ENCODE assay signal across 17 mouse cellular contexts in genomic region chr10:62851025-62851424, GRCm38 (mm10). TPM values are rescaled to one million over a fixed set of nuclear protein-coding genes. Genes with fewer than 3 reads are reported as not detected.
DNase-seq lines count a peak whose midpoint lies in the region; ATAC-seq and TF ChIP-seq lines count a peak whose summit lies in the region.
"Had no signal": no experiment of that assay in that cellular context is flagged by ENCODE, and none has a peak within 500 bp of the region (broad histone marks: within the 10 kb centered on the region; RNA-seq: fewer than 3 reads in every experiment).

No protein-coding gene starts in this region.

- dilution Hi-C loops in CH12.LX (cut with MboI; ENCODE audit: extremely low pct_ligation_motif_present, extremely low pct_unique_long_range_greater_than_20kb, low sequenced_read_pairs) = no loop called here

- no peak for TF ChIP-seq POLR2A in CH12.LX (IDR thresholded peaks at IDR 0.05; ENCODE audit: low read depth, low read length)

- peak; percentile 65; the same call in 1 of the 2 replicates for ATAC-seq in embryonic facial prominence, embryonic 14.5 days (ENCODE audit: low read depth)
- no peak for ATAC-seq in erythroid progenitor cell, adult 5-6 weeks (replicated peaks; ENCODE audit: low FRiP score, poor library complexity, severe bottlenecking)
- ATAC-seq: intestine, postnatal 0 days; Patski had no signal

- TF ChIP-seq CTCF in CH12.LX (conservative IDR thresholded peaks at IDR 0.05 in 1 of 2, IDR thresholded peaks at IDR 0.05 in 1 of 2; ENCODE audit: low read depth in 2 of 2, low read length in 2 of 2) = no peak

- H3K79me2 ChIP-seq in CH12.LX (replicated peaks; ENCODE audit: control insufficient read depth, extremely low read depth, insufficient read depth, poor library complexity, severe bottlenecking) = no peaks in the 10 kb centered on the region

- no peak overlapping the region for H3K4me3 ChIP-seq in CH12.LX (replicated peaks in 1 of 3; ENCODE audit: low read depth in 2 of 3, low read length in 2 of 3, poor library complexity in 1 of 3)
- no peak overlapping the region for H3K4me3 ChIP-seq in embryonic facial prominence, embryonic 14.5 days (ENCODE audit: low read depth, low read length)
- H3K4me3 ChIP-seq: liver, embryonic 15.5 days had no signal

- no peak for TF ChIP-seq EP300 in CH12.LX (IDR thresholded peaks at IDR 0.05; ENCODE audit: low read length)

- no peaks in the 10 kb centered on the region for H3K27me3 ChIP-seq in CH12.LX (replicated peaks)
- no peaks in the 10 kb centered on the region for H3K27me3 ChIP-seq in embryonic facial prominence, embryonic 14.5 days (replicated peaks; ENCODE audit: control insufficient read depth, insufficient read depth, low read length)
- H3K27me3 ChIP-seq: liver, embryonic 15.5 days; Patski had no signal

- WGBS in embryonic facial prominence, embryonic 14.5 days = 45% methylated on average over 4 of the region's 4 CpGs

- TF ChIP-seq RAD21 in CH12.LX (IDR thresholded peaks at IDR 0.05; ENCODE audit: low read depth, low read length) = no peak

- no peak overlapping the region for H3K9ac ChIP-seq in CH12.LX (ENCODE audit: insufficient read depth, low read depth)
- no peak overlapping the region for H3K9ac ChIP-seq in embryonic facial prominence, embryonic 14.5 days (ENCODE audit: low read depth, low read length)
- H3K9ac ChIP-seq: liver, embryonic 15.5 days had no signal

- H3K4me1 ChIP-seq in CH12.LX (ENCODE audit: control insufficient read depth in 1 of 2, insufficient read depth in 2 of 2) = peaks cover 2 to 13% of the 10 kb centered on the region in 2 experiments; a peak in 3 of 4 replicates
- 0 out of 2 replicates have a peak, but pooled peaks cover 5% of the 10 kb centered on the region for H3K4me1 ChIP-seq in embryonic facial prominence, embryonic 14.5 days (ENCODE audit: control insufficient read depth, insufficient read depth, low read length)

- no peak overlapping the region for H3K4me2 ChIP-seq in CH12.LX (ENCODE audit: insufficient read depth, low read depth, poor library complexity, severe bottlenecking)
- no peak overlapping the region for H3K4me2 ChIP-seq in embryonic facial prominence, embryonic 14.5 days (ENCODE audit: low read depth, low read length)
- H3K4me2 ChIP-seq: heart, embryonic 11.5 days; liver, embryonic 15.5 days had no signal

- in situ Hi-C loops in CH12.LX (cut with MboI; ENCODE audit: low pct_ligation_motif_present, low pct_unique_long_range_greater_than_20kb, low sequenced_read_pairs) = no loop called here

- no peaks in the 10 kb centered on the region for H3K36me3 ChIP-seq in CH12.LX (replicated peaks in 1 of 2; ENCODE audit: control insufficient read depth in 1 of 2, insufficient read depth in 1 of 2, low read length in 1 of 2)
- H3K36me3 ChIP-seq in embryonic facial prominence, embryonic 14.5 days (ENCODE audit: control insufficient read depth, insufficient read depth, low read length) = 0 out of 2 replicates have a peak, but pooled peaks cover 6% of the 10 kb centered on the region
- H3K36me3 ChIP-seq: liver, embryonic 15.5 days had no signal

- DNase-seq in gastrocnemius, adult 18-20 months (ENCODE audit: low spot score) = peak; percentile 13
- DNase-seq in gastrocnemius, postnatal 36 days = no peak
- DNase-seq in CH12.LX (ENCODE audit: extremely low read depth) = no peak
- DNase-seq in embryonic facial prominence, embryonic 14.5 days (ENCODE audit: low spot score) = peak; percentile 83
- DNase-seq in left cerebral cortex, postnatal 36 days (ENCODE audit: low spot score in 2 of 2) = peak; percentile 36 to 43
- no peak for DNase-seq in adrenal gland, adult 8-10 months
- no peak for DNase-seq in cerebellum, postnatal 10 days
- DNase-seq: adrenal gland, postnatal 14 days; B cell, adult 2 months; cerebellum, adult 18-20 months; kidney, postnatal 4 days; lung, postnatal 4 days had no signal

- no peak overlapping the region for H3K27ac ChIP-seq in CH12.LX (ENCODE audit: insufficient read depth, low read depth)
- H3K27ac ChIP-seq in embryonic facial prominence, embryonic 14.5 days (replicated peaks; ENCODE audit: low read depth, low read length) = peak overlapping the region; percentile 74
- H3K27ac ChIP-seq: liver, embryonic 15.5 days had no signal

- H3K9me3 ChIP-seq in CH12.LX (replicated peaks; ENCODE audit: low read length) = no peaks in the 10 kb centered on the region
- H3K9me3 ChIP-seq in embryonic facial prominence, embryonic 14.5 days (ENCODE audit: control insufficient read depth, low read length) = no peaks in the 10 kb centered on the region
- H3K9me3 ChIP-seq: liver, embryonic 15.5 days had no signal

- intact Hi-C loops in gastrocnemius, postnatal 36 days (cut with DNase I) = no loop called here
- intact Hi-C loops in left cerebral cortex, postnatal 36 days (cut with DNase I) = loop anchor here (5.0 kb wide), 1 partner anchor 131 kb away; the partner anchor contains the start of gene Rufy2

TF ChIP-seq in CH12.LX, 34 proteins besides CTCF, POLR2A, EP300 and RAD21:
- TF ChIP-seq POLR2AphosphoS2 (IDR thresholded peaks at IDR 0.05; ENCODE audit: low read depth, low read length) (no peak), MAFK (IDR thresholded peaks at IDR 0.05; ENCODE audit: insufficient replicate concordance, low read length) (peak; percentile 26; the same call in 1 of the 2 replicates)

RNA-seq across cellular contexts. Expression of gene Tet1, which starts 57.8 kb away (rescaled TPM):
- total RNA-seq in gastrocnemius, adult 18-20 months (2021) = 1 to 10 TPM; 1.2 to 2.5 TPM
- 1 to 10 TPM; 2.2 to 4.2 TPM for total RNA-seq in gastrocnemius, postnatal 36 days (2021)
- 0.50 and 0.55 TPM in 2 replicates for total RNA-seq in CH12.LX (2012; rRNA removed)
- 0.23 and 0.31 TPM in 2 replicates for total RNA-seq in CH12.LX (2014; rRNA removed)
- polyA plus RNA-seq in CH12.LX (2012; ENCODE audit: insufficient read length, low read depth) = 0.34 and 0.60 TPM in 2 replicates
- 22.2 and 26.7 TPM in 2 replicates for polyA plus RNA-seq in embryonic facial prominence, embryonic 14.5 days (2014; fragmentation: Nextera tagmentation; extraction: Ambion mirVana)
- 10 to 100 TPM; 20.4 to 22.1 TPM for total RNA-seq in left cerebral cortex, postnatal 36 days (2021)
- 1 to 10 TPM; 3.5 to 6.6 (median 5.2) TPM for total RNA-seq in adrenal gland, adult 8-10 months (2022)
- 2.2 and 6.7 TPM in 2 replicates for total RNA-seq in erythroid progenitor cell, adult 5-6 weeks (2015; ENCODE audit: low replicate concordance)
- total RNA-seq in erythroid progenitor cell, adult 5-6 weeks (2017; ENCODE audit: low replicate concordance) = 0.39 and 0.76 TPM in 2 replicates

RNA-seq across cellular contexts. Expression of gene Ccar1, which starts 58.9 kb away (rescaled TPM):
- total RNA-seq in gastrocnemius, adult 18-20 months (2021) = 10 to 100 TPM; 21.6 to 31.0 TPM
- 10 to 100 TPM; 26.3 to 27.6 TPM for total RNA-seq in gastrocnemius, postnatal 36 days (2021)
- total RNA-seq in CH12.LX (2012; rRNA removed) (41.5 and 57.0 TPM in 2 replicates), CH12.LX (2014; rRNA removed) (43.1 and 48.4 TPM in 2 replicates)
- polyA plus RNA-seq in CH12.LX (2012; ENCODE audit: insufficient read length, low read depth) = 125 and 134 TPM in 2 replicates
- 103 and 104 TPM in 2 replicates for polyA plus RNA-seq in embryonic facial prominence, embryonic 14.5 days (2014; fragmentation: Nextera tagmentation; extraction: Ambion mirVana)
- total RNA-seq in left cerebral cortex, postnatal 36 days (2021) = 10 to 100 TPM; 41.4 to 70.6 TPM
- total RNA-seq in adrenal gland, adult 8-10 months (2022) = 10 to 100 TPM; 47.1 to 78.2 (median 61.6) TPM
- 110 and 114 TPM in 2 replicates for total RNA-seq in erythroid progenitor cell, adult 5-6 weeks (2015; ENCODE audit: low replicate concordance)
- total RNA-seq in erythroid progenitor cell, adult 5-6 weeks (2017; ENCODE audit: low replicate concordance) = 126 and 172 TPM in 2 replicates

Comparison
In these comparisons a context has a peak if more than half of its experiments do, and no peak if none do; other contexts are left out.
1. DNase-seq: peak in gastrocnemius, adult 18-20 months (single experiment), embryonic facial prominence, embryonic 14.5 days (single experiment) and left cerebral cortex, postnatal 36 days (2 of 2); none in gastrocnemius, postnatal 36 days (0 of 2), CH12.LX (single experiment), adrenal gland, adult 8-10 months (single experiment) and cerebellum, postnatal 10 days (0 of 2).